Mouse (Mus musculus): ENCODE data around the gene Ripor2.

DNA sequence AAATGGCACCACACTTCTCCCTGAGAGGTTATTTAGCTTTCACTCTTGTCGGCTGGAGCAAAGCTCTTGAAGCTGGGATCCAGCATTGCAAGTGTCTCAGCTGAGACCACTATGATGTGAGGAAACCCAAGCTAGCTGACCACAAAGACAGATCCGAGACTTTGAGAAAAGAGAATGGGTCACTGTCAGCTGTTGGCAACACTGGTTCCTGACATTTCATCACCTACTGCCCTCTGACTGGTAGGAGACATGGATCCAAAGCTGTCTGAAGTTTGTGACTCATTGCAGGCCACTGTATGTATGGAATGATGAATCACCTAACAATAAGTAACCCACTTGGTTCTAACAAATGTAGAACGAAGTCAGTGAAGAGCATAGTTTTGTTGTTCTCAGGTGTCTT, 64.3 kb downstream of the Ripor2 start:
- TF ChIP-seq CTCF (conservative IDR thresholded peaks at IDR 0.05 in 1 of 2, IDR thresholded peaks at IDR 0.05 in 1 of 2; ENCODE audit: low read depth in 2 of 2, low read length in 2 of 2), result no peak
- no peak for TF ChIP-seq EP300 (IDR thresholded peaks at IDR 0.05; ENCODE audit: low read length)
- TF ChIP-seq POLR2AphosphoS2 (IDR thresholded peaks at IDR 0.05; ENCODE audit: low read depth, low read length), result no peak
- TF ChIP-seq ZC3H11A (IDR thresholded peaks at IDR 0.05; ENCODE audit: low read depth, low read length), result no peak
- no peak for TF ChIP-seq ELF1 (IDR thresholded peaks at IDR 0.05; ENCODE audit: low read depth, low read length)
- no peak for TF ChIP-seq PAX5 (IDR thresholded peaks at IDR 0.05; ENCODE audit: low read length)
- no peak for TF ChIP-seq POLR2A (IDR thresholded peaks at IDR 0.05; ENCODE audit: low read depth, low read length)
- TF ChIP-seq KAT2A (IDR thresholded peaks at IDR 0.05; ENCODE audit: insufficient replicate concordance, low read length), result no peak
- no peak for TF ChIP-seq NELFE (IDR thresholded peaks at IDR 0.05; ENCODE audit: low read depth, low read length)
- TF ChIP-seq CHD2 (IDR thresholded peaks at IDR 0.05; ENCODE audit: low read length), result no peak
- TF ChIP-seq ZNF384 (IDR thresholded peaks at IDR 0.05; ENCODE audit: low read depth, low read length), result no peak
- TF ChIP-seq MAFK (IDR thresholded peaks at IDR 0.05; ENCODE audit: insufficient replicate concordance, low read length), result no peak
- no peak for TF ChIP-seq SMC3 (IDR thresholded peaks at IDR 0.05; ENCODE audit: low read depth, low read length)
- no peak for TF ChIP-seq BHLHE40 (IDR thresholded peaks at IDR 0.05; ENCODE audit: low read depth, low read length)
